Mouse (Mus musculus) c-Kit-negative CD71-positive TER-119-positive erythroid progenitor cells, embryonic 14.5 days (primary cell): ENCODE results near the gene Plbd2.

ENCODE experiments used
- DNase-seq: peaks from one replicate; pipeline ENCODE4 v3.0.0-alpha.2; 2013; ENCODE audit warnings: low read depth, low spot score

The Plbd2 gene

DNA sequence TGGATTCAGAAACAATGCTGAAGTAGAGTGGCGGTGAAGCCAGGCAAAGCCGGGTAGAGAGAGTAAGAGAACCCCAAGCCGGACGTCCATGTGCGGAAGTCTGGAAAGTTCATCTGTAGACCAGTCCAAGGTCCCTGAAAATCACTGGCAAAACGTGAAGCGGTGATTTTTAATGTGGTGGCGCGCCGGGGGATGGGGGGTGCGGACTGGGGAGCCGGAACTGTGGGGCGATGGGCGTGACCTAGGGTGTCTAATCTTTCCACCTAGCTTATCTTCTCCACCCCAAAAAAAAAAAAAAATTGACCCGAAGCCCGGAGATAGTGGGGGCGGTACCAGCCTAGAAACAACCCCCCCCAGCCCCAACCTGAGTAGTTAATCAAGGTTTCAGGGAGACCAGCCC lies 65.9 kb downstream of the Plbd2 start:
- DNase-seq, result no peak

DNA sequence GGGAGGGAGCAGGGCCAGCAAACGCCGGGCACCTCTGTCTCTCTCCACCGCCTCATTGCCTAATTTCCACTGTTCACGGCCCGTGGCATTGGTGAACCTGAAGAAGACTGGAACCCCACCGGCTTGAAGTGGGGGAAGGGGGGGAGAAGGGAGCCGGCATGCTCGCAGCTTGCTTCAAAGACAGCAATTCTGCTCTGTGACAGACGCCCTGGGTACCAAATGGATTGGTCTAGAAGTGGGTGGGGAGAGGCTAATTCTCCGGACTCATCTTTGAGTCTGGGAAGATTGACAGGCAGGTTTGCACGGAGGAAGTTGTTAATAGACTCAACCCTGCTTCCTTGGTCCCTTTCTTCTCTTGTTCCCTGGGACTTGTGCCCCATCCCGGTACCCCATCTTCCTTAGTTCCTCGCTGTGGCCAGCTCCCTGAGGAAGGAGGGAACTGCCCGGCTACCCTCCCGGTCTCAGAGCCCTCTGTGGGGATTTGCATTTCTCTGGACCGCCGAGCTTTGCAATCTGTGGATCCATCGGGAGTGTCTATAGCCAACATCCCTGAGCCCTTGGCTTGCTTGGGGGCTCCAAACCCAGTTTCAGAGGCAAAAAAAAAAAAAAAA lies 66.4 kb downstream of the Plbd2 start:
- no peak for DNase-seq

DNA sequence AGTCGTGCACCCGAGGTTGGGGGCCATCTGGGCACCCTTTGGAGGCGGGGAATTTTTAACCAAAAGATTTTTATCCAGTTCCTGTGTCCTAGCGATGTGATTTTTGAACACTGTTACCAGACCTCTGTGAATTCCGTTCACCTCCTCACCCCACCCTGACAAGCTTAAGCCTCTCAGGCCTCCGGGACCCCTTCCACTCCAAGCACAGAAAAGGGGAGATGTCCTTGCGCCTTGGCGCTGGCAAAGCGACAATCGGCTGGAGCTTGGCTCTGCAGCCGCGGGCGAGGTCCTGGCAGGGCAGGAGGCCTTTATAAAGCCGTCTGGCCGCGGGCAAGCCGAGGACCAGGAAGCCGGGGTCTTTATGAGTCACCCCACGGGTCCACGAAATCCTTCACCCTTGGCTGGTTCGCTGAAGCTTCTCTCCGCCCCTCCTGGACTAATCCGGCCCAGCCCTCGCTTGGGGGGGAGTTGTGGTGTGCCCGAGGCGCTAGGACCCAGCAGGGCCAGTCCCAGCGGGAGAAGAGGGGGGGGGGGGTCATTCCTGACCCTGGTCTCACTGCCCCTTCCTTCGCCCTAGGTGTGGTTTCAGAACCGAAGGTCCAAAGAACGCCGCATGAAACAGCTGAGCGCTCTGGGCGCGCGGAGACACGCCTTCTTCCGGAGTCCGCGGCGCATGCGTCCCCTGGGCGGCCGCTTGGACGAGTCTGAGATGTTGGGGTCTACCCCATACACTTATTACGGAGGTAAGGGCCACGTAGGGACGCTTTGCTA lies 67.5 kb downstream of the Plbd2 start:
- DNase-seq, result no peak

DNA sequence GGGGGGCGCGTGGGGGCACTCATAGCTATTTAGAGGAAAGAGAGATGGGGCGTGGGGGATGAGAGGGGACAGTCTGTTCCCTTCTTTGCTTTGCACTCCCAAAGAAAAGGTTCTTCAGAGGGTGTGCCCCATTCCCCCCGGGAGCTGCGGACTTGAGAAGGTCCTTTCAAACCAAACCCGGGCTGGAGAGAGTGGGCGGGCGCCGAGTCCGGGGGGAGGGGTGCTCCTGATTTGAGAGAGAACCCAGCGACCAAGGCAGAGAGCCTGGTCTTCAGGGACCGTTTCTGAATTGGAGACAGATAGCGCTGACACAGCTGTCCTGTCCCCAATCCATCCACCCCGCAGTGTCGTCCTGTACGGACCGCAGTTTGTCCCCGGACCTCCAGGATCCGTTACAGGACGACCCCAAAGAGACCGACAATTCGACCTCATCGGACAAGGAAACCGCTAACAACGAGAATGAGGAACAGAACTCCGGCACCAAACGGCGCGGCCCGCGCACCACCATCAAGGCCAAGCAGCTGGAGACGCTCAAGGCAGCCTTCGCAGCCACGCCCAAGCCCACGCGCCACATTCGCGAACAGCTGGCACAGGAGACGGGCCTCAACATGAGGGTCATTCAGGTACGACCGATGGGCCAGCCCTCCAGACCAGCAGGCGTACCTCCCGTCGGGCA lies 68.3 kb downstream of the Plbd2 start:
- DNase-seq, result no peak

DNA sequence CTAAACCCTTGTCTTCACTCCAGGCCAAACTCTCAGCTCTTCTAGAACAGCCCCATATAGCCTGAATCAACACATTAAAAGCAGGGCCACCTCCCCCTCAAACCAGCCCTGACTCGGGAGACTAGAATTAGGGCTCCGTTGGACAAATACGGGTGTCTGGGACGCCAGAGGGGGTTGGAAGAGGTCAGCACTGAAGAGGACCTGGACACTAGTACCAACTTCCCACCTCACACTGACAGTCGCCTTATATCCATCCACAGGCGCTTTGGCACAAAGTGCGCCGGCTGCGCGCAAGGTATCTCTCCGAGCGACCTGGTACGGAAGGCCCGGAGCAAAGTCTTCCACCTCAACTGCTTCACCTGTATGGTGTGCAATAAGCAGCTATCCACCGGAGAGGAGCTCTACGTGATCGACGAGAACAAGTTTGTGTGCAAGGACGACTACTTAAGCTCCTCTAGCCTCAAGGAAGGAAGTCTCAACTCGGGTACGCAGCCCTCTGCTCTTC lies 69.1 kb downstream of the Plbd2 start:
- no peak for DNase-seq
